Mouse (Mus musculus) forebrain, embryonic 11.5 days (tissue): ENCODE results near the gene Dcst2. TPM values are rescaled to one million over a fixed set of nuclear protein-coding genes. Genes with fewer than 3 reads are reported as not detected.

ENCODE experiments used
- ATAC-seq: fragments of 200-750 bp; cut with Nextera tagmentation; replicated peaks from 2 replicates; pipeline ENCODE4 v1.8.0; 2017; ENCODE audit warnings: moderate TSS enrichment; ENCODE audit not compliant: low FRiP score
- DNase-seq: peaks from one replicate; pipeline ENCODE4 v3.0.0-alpha.2; 2017; ENCODE audit warnings: low spot score
- H3K27ac ChIP-seq: fragments of 300-500 bp; sonication (generic); 2 replicates; pipeline ENCODE4 v1.5.1; 2014; ENCODE audit warnings: low read depth, low read length
- H3K27me3 ChIP-seq: fragments of 300-500 bp; sonication (generic); 2 replicates; pipeline ENCODE4 v1.6.1; 2014; ENCODE audit warnings: mild to moderate bottlenecking, low read length, mixed read lengths; ENCODE audit not compliant: control insufficient read depth, insufficient read depth
- H3K36me3 ChIP-seq: fragments of 300-500 bp; sonication (generic); 2 replicates; pipeline ENCODE4 v1.6.1; 2014; ENCODE audit warnings: mild to moderate bottlenecking, low read length, moderate library complexity, mixed read lengths; ENCODE audit not compliant: control insufficient read depth, insufficient read depth
- H3K4me1 ChIP-seq: fragments of 300-500 bp; sonication (generic); replicated peaks from 2 replicates; pipeline ENCODE4 v1.6.1; 2014; ENCODE audit warnings: low read length, mixed read lengths; ENCODE audit not compliant: control insufficient read depth, insufficient read depth
- H3K4me2 ChIP-seq: fragments of 300-500 bp; sonication (generic); 2 replicates; pipeline ENCODE4 v1.6.1; 2014; ENCODE audit warnings: low read depth, mild to moderate bottlenecking, low read length, moderate library complexity, mixed read lengths; ENCODE audit not compliant: severe bottlenecking
- H3K4me3 ChIP-seq: fragments of 300-500 bp; sonication (generic); 2 replicates; pipeline ENCODE4 v1.5.1; 2014; ENCODE audit warnings: low read depth, low read length
- H3K9ac ChIP-seq: fragments of 300-500 bp; sonication (generic); 2 replicates; pipeline ENCODE4 v1.6.1; 2014; ENCODE audit warnings: low read length
- H3K9me3 ChIP-seq: fragments of 300-500 bp; sonication (generic); 2 replicates; pipeline ENCODE4 v1.6.1; 2016; ENCODE audit warnings: low read length, mixed read lengths; ENCODE audit not compliant: control insufficient read depth
- WGBS: fragments of 180-500 bp; shearing (Covaris S2); extraction: QIAGEN DNeasy Blood & Tissue Kit; methylation state at CpG from one replicate; pipeline ENCODE4 v1.1.7; 2014; 5-methylcytosine and 5-hydroxymethylcytosine counted together
- polyA plus RNA-seq: library from polyadenylated mRNA; unstranded; fragments of >200 nt; fragmentation: Nextera tagmentation; extraction: Ambion mirVana; gene quantifications from 2 replicates; pipeline ENCODE4 v1.2.1, GENCODE M21; 2014

Dcst2 gene
- polyA plus RNA-seq, 1 experiment from 2014 or later, result 0.13 TPM

GRCm38 (mm10) chr3:89318971-89319590 is 42.7 kb upstream of the Dcst2 start:
- peak overlapping the region; percentile 88 for H3K4me2 ChIP-seq
- H3K27me3 ChIP-seq, result peaks cover 61% of the 10 kb centered on the region
- 6% methylated on average over 21 of the region's 21 CpGs for WGBS
- no peaks in the 10 kb centered on the region for H3K36me3 ChIP-seq
- no peak overlapping the region for H3K27ac ChIP-seq
- peaks cover 39% of the 10 kb centered on the region for H3K4me1 ChIP-seq
- ATAC-seq, result no peak
- peak overlapping the region; percentile 57 for H3K4me3 ChIP-seq
- DNase-seq, result no peak
- no peaks in the 10 kb centered on the region for H3K9me3 ChIP-seq
- H3K9ac ChIP-seq, result peak overlapping the region; percentile 23; the same call in 1 of the 2 replicates

- 5% methylated on average over 56 of the region's 58 CpGs for WGBS
Observed at GRCm38 (mm10) chr3:89319591-89320350, 42.0 kb upstream of the Dcst2 start.

GRCm38 (mm10) chr3:89320581-89321182 is 41.1 kb upstream of the Dcst2 start:
- Histone ChIP-seq H3K9ac (peak overlapping the region; percentile 59), H3K4me3 (peak overlapping the region; percentile 57), H3K27ac (peak overlapping the region; percentile 25; the same call in 1 of the 2 replicates), H3K9me3 (no peaks in the 10 kb centered on the region), H3K36me3 (no peaks in the 10 kb centered on the region), H3K4me1 (peaks cover 33% of the 10 kb centered on the region), H3K27me3 (peaks cover 61% of the 10 kb centered on the region), H3K4me2 (peak overlapping the region; percentile 88)
- DNase-seq, result peak; percentile 81
- no peak; the same call in 1 of the 2 replicates for ATAC-seq
- WGBS, result under 1% methylated on average over 40 of the region's 41 CpGs

More at GRCm38 (mm10) chr3:89319591-89320350, 42.0 kb upstream of the Dcst2 start:
- H3K27ac ChIP-seq, result no peak overlapping the region
- DNase-seq (peak; percentile 74), ATAC-seq (no peak)
- peaks cover 39% of the 10 kb centered on the region for H3K4me1 ChIP-seq
- peak overlapping the region; percentile 57 for H3K4me3 ChIP-seq
- peak overlapping the region; percentile 23; the same call in 1 of the 2 replicates for H3K9ac ChIP-seq
- peaks cover 61% of the 10 kb centered on the region for H3K27me3 ChIP-seq
- no peaks in the 10 kb centered on the region for H3K36me3 ChIP-seq
- H3K9me3 ChIP-seq, result no peaks in the 10 kb centered on the region
- H3K4me2 ChIP-seq, result peak overlapping the region; percentile 88

GRCm38 (mm10) chr3:89321183-89322130 is 40.3 kb upstream of the Dcst2 start:
- H3K27me3 ChIP-seq, result peaks cover 54% of the 10 kb centered on the region
- no peaks in the 10 kb centered on the region for H3K36me3 ChIP-seq
- 1% methylated on average over 65 of the region's 66 CpGs for WGBS
- H3K4me3 ChIP-seq, result peak overlapping the region; percentile 57
- peak overlapping the region; percentile 25; the same call in 1 of the 2 replicates for H3K27ac ChIP-seq
- no peaks in the 10 kb centered on the region for H3K9me3 ChIP-seq
- H3K9ac ChIP-seq, result peak overlapping the region; percentile 59
- no peak for DNase-seq
- peaks cover 27% of the 10 kb centered on the region for H3K4me1 ChIP-seq
- ATAC-seq, result 0 out of 2 replicates have a peak, but pooled peaks have one; percentile 7
- peak overlapping the region; percentile 88 for H3K4me2 ChIP-seq

GRCm38 (mm10) chr3:89322131-89322500 is 39.7 kb upstream of the Dcst2 start:
- Histone ChIP-seq H3K9ac (peak overlapping the region; percentile 59), H3K4me1 (peaks cover 27% of the 10 kb centered on the region), H3K4me2 (peak overlapping the region; percentile 88), H3K27ac (no peak overlapping the region), H3K4me3 (peak overlapping the region; percentile 57), H3K9me3 (no peaks in the 10 kb centered on the region), H3K27me3 (peaks cover 54% of the 10 kb centered on the region), H3K36me3 (no peaks in the 10 kb centered on the region)
- ATAC-seq (peak; percentile 9), DNase-seq (no peak)
- WGBS, result under 1% methylated on average over 14 of the region's 14 CpGs

- DNase-seq (peak; percentile 86), ATAC-seq (peak; percentile 53)
- peak within 1 kb of the TSS; percentile 88 for H3K4me2 ChIP-seq
- H3K36me3 ChIP-seq, result no peaks in the 10 kb centered on the region
- 0% methylated on average over 52 of the region's 53 CpGs for WGBS
- H3K27ac ChIP-seq, result no peak within 1 kb of the TSS
- peak within 1 kb of the TSS; percentile 57 for H3K4me3 ChIP-seq
- peak within 1 kb of the TSS; percentile 59 for H3K9ac ChIP-seq
- H3K27me3 ChIP-seq, result peaks cover 51% of the 10 kb centered on the region
- H3K9me3 ChIP-seq, result no peaks in the 10 kb centered on the region
- peaks cover 27% of the 10 kb centered on the region for H3K4me1 ChIP-seq
Observed at GRCm38 (mm10) chr3:89322514-89323165, 39.1 kb upstream of the Dcst2 start, which contains the start of gene Efna3. TSS of gene Efna3 (minus strand) at chr3:89322965.

GRCm38 (mm10) chr3:89325882-89326281 is 35.9 kb upstream of the Dcst2 start:
- no peaks in the 10 kb centered on the region for H3K36me3 ChIP-seq
- H3K4me1 ChIP-seq, result peaks cover 14% of the 10 kb centered on the region
- H3K27me3 ChIP-seq, result peaks cover 19% of the 10 kb centered on the region
- H3K27ac ChIP-seq, result no peak overlapping the region
- WGBS, result 90% methylated on average over 8 of the region's 8 CpGs
- DNase-seq, result no peak
- ATAC-seq, result no peak
- no peak overlapping the region for H3K9ac ChIP-seq
- no peaks in the 10 kb centered on the region for H3K9me3 ChIP-seq
- no peak overlapping the region for H3K4me3 ChIP-seq
- H3K4me2 ChIP-seq, result no peak overlapping the region
